Mouse (Mus musculus): ENCODE results near the gene Taf4. TPM values are rescaled to one million over a fixed set of nuclear protein-coding genes. Genes with fewer than 3 reads are reported as not detected.

The Taf4 gene
- polyA plus RNA-seq, 1 experiment from 2014 or later, result 3.2 TPM

DNA sequence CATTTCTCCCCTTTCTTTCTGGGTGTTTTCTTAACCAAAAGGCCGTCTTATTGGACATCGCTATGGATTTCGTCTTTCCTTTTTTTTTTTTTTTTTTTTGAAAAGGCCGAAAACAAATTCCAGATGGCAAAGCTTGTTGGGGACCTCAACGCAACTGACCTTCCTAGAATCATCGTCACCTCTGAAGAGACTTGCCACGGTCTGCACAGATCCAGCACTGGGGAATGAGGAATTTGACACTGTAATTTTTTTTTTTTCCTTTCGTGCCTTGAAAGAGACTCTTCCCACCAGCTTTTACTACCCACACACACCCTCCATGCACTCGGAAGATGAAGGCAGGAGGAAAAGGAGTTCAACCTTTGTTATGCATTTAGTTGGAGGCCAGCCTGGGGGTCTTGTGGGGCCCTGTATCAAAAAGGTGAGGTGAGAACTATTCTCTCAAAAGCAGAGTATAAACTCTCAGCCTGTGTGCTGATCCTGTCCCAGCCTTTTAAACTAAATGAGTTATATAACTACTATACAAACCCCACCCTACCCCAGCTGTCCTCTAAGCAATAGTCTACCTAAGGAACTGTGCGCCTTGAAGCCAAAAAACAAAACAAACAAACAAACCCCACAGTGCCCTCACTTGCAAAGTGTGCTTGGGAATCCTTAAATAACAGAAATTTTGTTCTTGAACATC is 1.0 kb upstream of the Taf4 start:
- H3K36me3 ChIP-seq (replicated peaks), result no peaks in the 10 kb centered on the region; the same call in 1 of the 2 replicates
- WGBS, result 9% methylated on average over 10 of the region's 10 CpGs
- DNase-seq (ENCODE audit: low spot score), result peak; percentile 20

DNA sequence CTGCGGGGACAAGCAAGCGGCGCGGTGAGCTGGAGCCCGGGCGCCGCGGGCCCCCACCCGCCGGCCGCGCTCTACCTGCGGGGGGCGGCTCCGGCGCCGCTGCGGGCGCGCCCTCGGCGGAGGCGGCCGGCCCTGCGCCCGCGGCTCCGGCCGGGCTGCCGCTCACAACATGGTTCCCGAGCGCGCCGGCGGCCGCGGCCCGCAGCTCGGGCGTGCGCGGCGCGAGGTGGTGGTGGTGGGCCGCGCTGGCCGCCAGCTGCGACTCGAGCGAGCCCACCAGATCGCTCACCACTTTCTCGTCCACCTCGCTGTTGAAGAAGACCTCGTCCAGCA is 185 bp downstream of the Taf4 start:
- DNase-seq (ENCODE audit: low spot score), result no peak
- Histone ChIP-seq H3K4me1 (peaks cover 61% of the 10 kb centered on the region), H3K27me3 (replicated peaks; ENCODE audit: low read depth, poor library complexity, severe bottlenecking) (no peaks in the 10 kb centered on the region), H3K9me3 (no peaks in the 10 kb centered on the region), H3K36me3 (replicated peaks) (no peaks in the 10 kb centered on the region; the same call in 1 of the 2 replicates), H3K27ac (replicated peaks) (peak overlapping the region; percentile 98), H3K4me3 (peak overlapping the region; percentile 85)
- WGBS, result under 1% methylated on average over 54 of the region's 54 CpGs

More for the DNA sequence above, 1.0 kb upstream of the Taf4 start:
- Histone ChIP-seq H3K27me3 (replicated peaks; ENCODE audit: low read depth, poor library complexity, severe bottlenecking) (no peaks in the 10 kb centered on the region), H3K9me3 (no peaks in the 10 kb centered on the region), H3K27ac (replicated peaks) (peak overlapping the region; percentile 98), H3K4me1 (peaks cover 49% of the 10 kb centered on the region), H3K4me3 (peak overlapping the region; percentile 85)

DNA sequence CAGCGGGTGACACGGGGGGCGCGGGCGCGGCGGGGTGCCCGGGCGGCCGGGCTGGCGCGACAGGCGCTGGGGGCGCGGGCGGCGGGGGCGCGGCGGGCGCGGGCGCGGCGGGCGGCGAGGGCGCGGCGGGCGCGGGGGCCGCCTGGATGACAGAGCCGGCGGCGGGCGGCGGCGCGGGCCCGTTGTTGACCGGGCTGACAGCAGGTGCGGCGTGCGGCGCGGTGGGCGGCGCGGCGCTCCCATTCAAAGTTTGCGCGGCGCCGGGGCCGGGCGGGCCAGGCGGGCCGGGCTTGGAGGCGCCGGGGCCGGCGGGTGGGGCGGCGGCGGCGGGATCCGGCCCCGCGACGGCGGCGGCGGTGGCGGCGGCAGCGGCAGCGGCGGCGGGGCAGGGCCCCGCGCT is 595 bp downstream of the Taf4 start:
- Histone ChIP-seq H3K27ac (replicated peaks) (peak overlapping the region; percentile 98), H3K4me1 (peaks cover 62% of the 10 kb centered on the region)

GRCm38 (mm10) chr2:179974651-179975471 is 1.6 kb downstream of the Taf4 start:
- WGBS, result 5% methylated on average over 45 of the region's 45 CpGs
- peak; percentile 45 for DNase-seq (ENCODE audit: low spot score)
- Histone ChIP-seq H3K27me3 (replicated peaks; ENCODE audit: low read depth, poor library complexity, severe bottlenecking) (no peaks in the 10 kb centered on the region), H3K4me3 (peak overlapping the region; percentile 85), H3K36me3 (replicated peaks) (no peaks in the 10 kb centered on the region; the same call in 1 of the 2 replicates), H3K9me3 (no peaks in the 10 kb centered on the region), H3K27ac (replicated peaks) (peak overlapping the region; percentile 51), H3K4me1 (peaks cover 60% of the 10 kb centered on the region)

More for the DNA sequence above, 595 bp downstream of the Taf4 start:
- 25% methylated on average over 82 of the region's 82 CpGs for WGBS
- Histone ChIP-seq H3K4me3 (peak overlapping the region; percentile 85), H3K27me3 (replicated peaks; ENCODE audit: low read depth, poor library complexity, severe bottlenecking) (no peaks in the 10 kb centered on the region), H3K36me3 (replicated peaks) (no peaks in the 10 kb centered on the region; the same call in 1 of the 2 replicates), H3K9me3 (no peaks in the 10 kb centered on the region)
- DNase-seq (ENCODE audit: low spot score), result peak; percentile 36

GRCm38 (mm10) chr2:179973871-179974628 is 2.4 kb downstream of the Taf4 start:
- no peak for DNase-seq (ENCODE audit: low spot score)
- H3K4me1 ChIP-seq, result peaks cover 68% of the 10 kb centered on the region
- no peaks in the 10 kb centered on the region for H3K27me3 ChIP-seq (replicated peaks; ENCODE audit: low read depth, poor library complexity, severe bottlenecking)

GRCm38 (mm10) chr2:179972406-179972805 is 4.0 kb downstream of the Taf4 start:
- Histone ChIP-seq H3K9me3 (no peaks in the 10 kb centered on the region), H3K4me3 (no peak overlapping the region), H3K4me1 (peaks cover 69% of the 10 kb centered on the region), H3K27ac (replicated peaks) (no peak overlapping the region), H3K36me3 (replicated peaks) (no peaks in the 10 kb centered on the region), H3K27me3 (replicated peaks; ENCODE audit: low read depth, poor library complexity, severe bottlenecking) (no peaks in the 10 kb centered on the region)
- no peak for DNase-seq (ENCODE audit: low spot score)
- WGBS, result 70% methylated on average over 2 of the region's 2 CpGs

More at GRCm38 (mm10) chr2:179973871-179974628, 2.4 kb downstream of the Taf4 start:
- no peaks in the 10 kb centered on the region; the same call in 1 of the 2 replicates for H3K36me3 ChIP-seq (replicated peaks)
- H3K9me3 ChIP-seq, result no peaks in the 10 kb centered on the region
- H3K4me3 ChIP-seq, result peak overlapping the region; percentile 85
- no peak overlapping the region for H3K27ac ChIP-seq (replicated peaks)
- WGBS, result 47% methylated on average over 8 of the region's 8 CpGs

DNA sequence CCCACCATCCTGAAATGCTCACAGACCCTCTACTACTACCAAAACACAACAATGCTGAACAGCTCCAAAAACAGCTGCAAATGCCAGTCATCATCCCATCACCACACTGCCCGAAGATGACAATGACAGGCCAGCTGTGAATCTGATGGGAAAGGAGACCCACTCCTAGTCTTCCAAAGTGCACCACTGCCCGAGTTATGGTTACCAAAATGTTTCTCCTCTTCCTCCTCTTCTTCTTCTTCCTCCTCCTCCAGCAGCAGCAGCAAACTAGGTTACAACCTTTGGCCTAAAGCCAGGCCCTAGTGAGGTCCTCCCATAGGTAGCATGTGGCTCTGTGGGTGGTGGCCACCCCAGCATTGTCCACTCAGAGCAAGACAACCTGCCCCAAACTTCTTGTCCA is 4.6 kb downstream of the Taf4 start:
- H3K9me3 ChIP-seq, result no peaks in the 10 kb centered on the region
- no peaks in the 10 kb centered on the region for H3K27me3 ChIP-seq (replicated peaks; ENCODE audit: low read depth, poor library complexity, severe bottlenecking)
- H3K4me3 ChIP-seq, result no peak overlapping the region
- DNase-seq (ENCODE audit: low spot score), result no peak
- no peak overlapping the region for H3K27ac ChIP-seq (replicated peaks)
- H3K4me1 ChIP-seq, result peaks cover 74% of the 10 kb centered on the region
- H3K36me3 ChIP-seq (replicated peaks), result no peaks in the 10 kb centered on the region
- WGBS, result 83% methylated on average over 2 of the region's 2 CpGs

DNA sequence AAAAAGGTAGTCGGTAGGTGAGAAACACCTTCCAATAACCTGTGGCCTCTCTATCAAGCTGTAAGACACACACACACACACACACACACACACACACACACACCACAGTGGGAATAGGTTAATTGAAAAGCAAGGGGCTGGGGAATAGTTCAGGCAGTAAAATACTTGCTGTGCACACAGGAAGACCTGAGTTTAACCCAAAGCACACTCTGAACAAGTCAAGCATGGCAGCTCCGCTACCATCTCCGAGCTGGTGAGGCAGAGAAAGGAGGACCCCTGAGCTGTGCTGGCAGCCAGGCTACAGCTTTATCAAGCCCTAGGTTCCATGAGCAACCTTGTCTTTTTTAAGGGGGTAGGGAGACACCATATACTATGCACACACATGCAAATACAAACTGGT is 7.3 kb downstream of the Taf4 start:
- DNase-seq (ENCODE audit: low spot score), result no peak
- H3K27ac ChIP-seq (replicated peaks), result no peak overlapping the region
- H3K4me1 ChIP-seq, result peaks cover 78% of the 10 kb centered on the region
- H3K27me3 ChIP-seq (replicated peaks; ENCODE audit: low read depth, poor library complexity, severe bottlenecking), result no peaks in the 10 kb centered on the region
- WGBS, result 80% methylated on average over 3 of the region's 3 CpGs
- no peaks in the 10 kb centered on the region for H3K36me3 ChIP-seq (replicated peaks)
- H3K9me3 ChIP-seq, result no peaks in the 10 kb centered on the region
- no peak overlapping the region for H3K4me3 ChIP-seq

- H3K27me3 ChIP-seq (replicated peaks; ENCODE audit: low read depth, poor library complexity, severe bottlenecking), result no peaks in the 10 kb centered on the region
- peaks cover 67% of the 10 kb centered on the region for H3K4me1 ChIP-seq
- no peak overlapping the region for H3K4me3 ChIP-seq
- H3K27ac ChIP-seq (replicated peaks), result no peak overlapping the region
- WGBS, result 83% methylated on average over 5 of the region's 5 CpGs
- no peaks in the 10 kb centered on the region for H3K36me3 ChIP-seq (replicated peaks)
- DNase-seq (ENCODE audit: low spot score), result no peak
- H3K9me3 ChIP-seq, result no peaks in the 10 kb centered on the region
These were observed 8.8 kb downstream of the Taf4 start for GRCm38 (mm10) chr2:179967633-179968032.

DNA sequence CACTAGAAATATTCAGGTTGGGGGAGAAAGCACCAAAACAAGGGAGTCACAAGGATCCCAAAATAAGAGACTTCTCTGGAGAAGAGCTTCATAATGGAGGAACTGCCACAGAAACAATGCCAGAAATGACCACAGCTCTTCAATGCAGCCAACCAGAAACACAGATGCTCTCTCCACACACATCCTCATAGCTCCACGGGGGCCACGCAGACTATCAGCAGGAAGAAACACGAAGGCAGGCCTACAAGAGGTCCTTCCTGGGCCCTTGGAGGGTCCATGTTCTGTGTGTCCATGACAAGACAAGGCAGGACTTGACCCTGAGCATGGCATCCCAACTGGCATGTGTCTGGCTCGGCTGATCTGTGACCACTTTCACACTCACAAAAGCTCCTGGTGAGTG is 15.0 kb downstream of the Taf4 start:
- H3K4me1 ChIP-seq, result peaks cover 49% of the 10 kb centered on the region
- no peaks in the 10 kb centered on the region for H3K36me3 ChIP-seq (replicated peaks)
- no peaks in the 10 kb centered on the region for H3K9me3 ChIP-seq
- H3K4me3 ChIP-seq, result no peak overlapping the region
- WGBS, result 80% methylated on average over 4 of the region's 4 CpGs
- no peaks in the 10 kb centered on the region for H3K27me3 ChIP-seq (replicated peaks; ENCODE audit: low read depth, poor library complexity, severe bottlenecking)
- DNase-seq (ENCODE audit: low spot score), result no peak
- no peak overlapping the region for H3K27ac ChIP-seq (replicated peaks)

- Histone ChIP-seq H3K27me3 (replicated peaks; ENCODE audit: low read depth, poor library complexity, severe bottlenecking) (no peaks in the 10 kb centered on the region), H3K4me3 (no peak overlapping the region), H3K36me3 (replicated peaks) (no peaks in the 10 kb centered on the region), H3K27ac (replicated peaks) (no peak overlapping the region), H3K9me3 (no peaks in the 10 kb centered on the region), H3K4me1 (peaks cover 38% of the 10 kb centered on the region)
- no peak for DNase-seq (ENCODE audit: low spot score)
- 89% methylated on average over 6 of the region's 6 CpGs for WGBS
These were observed 16.1 kb downstream of the Taf4 start for GRCm38 (mm10) chr2:179960327-179960726.

- Histone ChIP-seq H3K4me3 (no peak overlapping the region), H3K9me3 (no peaks in the 10 kb centered on the region), H3K36me3 (replicated peaks) (no peaks in the 10 kb centered on the region), H3K4me1 (peaks cover 38% of the 10 kb centered on the region), H3K27me3 (replicated peaks; ENCODE audit: low read depth, poor library complexity, severe bottlenecking) (no peaks in the 10 kb centered on the region), H3K27ac (replicated peaks) (no peak overlapping the region)
- DNase-seq (ENCODE audit: low spot score), result no peak
- 19% methylated on average over 3 of the region's 3 CpGs for WGBS
These were observed 17.1 kb downstream of the Taf4 start for GRCm38 (mm10) chr2:179959391-179959790.
